Mouse (Mus musculus) right cerebral cortex, postnatal 14 days (tissue): ENCODE measurements at regions not wholly inside any gene's neighbourhood (a gene's known extent, or its start where the extent isn't known, plus 50 kb on each side); places are given as distances from the start of the nearest gene placed in this dataset.
A peak's percentile ranks its signal among the peaks of the same experiment; 100 is the strongest.

ENCODE experiments used
- DNase-seq: peaks from one replicate; pipeline ENCODE4 v3.0.0; 2022

DNA sequence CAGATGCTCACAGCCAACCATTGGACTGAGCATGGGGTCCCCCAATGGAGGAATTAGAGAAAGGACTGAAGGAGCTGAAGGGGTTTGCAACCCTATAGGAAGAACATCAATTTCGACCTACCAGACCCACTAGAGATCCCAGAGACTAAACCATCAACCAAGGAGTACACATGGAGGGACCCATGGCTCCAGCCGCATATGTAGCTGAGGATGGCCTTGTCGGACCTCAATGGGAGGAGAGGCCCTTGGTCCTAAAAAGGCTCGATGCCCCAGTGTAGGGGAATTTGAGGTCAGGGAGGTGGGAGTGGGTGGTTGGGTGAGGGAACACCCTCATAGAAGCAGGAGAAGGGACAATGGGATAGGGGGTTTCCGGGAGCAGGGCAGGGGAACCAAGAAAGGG, 180.6 kb downstream of the Qdpr start:
- no peak for DNase-seq

DNA sequence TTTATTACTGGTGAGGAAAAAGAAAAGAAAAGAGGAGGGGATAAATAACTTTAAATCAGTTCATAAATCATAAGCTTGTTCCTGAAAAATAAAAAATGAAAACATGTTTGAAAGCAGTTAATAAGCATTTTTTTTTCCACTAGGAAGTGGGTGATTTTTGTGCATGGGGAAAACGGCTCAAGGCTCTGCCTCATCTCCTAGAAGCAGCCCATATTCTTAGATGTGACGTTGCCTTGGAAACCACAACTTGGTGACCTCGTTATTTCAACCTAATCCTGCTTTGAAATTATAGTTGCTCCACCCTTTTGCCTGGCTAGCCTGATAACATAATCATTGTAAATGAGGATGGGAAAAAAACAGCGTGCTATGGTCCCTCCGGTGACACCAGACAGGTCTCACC, 183.1 kb downstream of the Qdpr start:
- DNase-seq: no peak

DNA sequence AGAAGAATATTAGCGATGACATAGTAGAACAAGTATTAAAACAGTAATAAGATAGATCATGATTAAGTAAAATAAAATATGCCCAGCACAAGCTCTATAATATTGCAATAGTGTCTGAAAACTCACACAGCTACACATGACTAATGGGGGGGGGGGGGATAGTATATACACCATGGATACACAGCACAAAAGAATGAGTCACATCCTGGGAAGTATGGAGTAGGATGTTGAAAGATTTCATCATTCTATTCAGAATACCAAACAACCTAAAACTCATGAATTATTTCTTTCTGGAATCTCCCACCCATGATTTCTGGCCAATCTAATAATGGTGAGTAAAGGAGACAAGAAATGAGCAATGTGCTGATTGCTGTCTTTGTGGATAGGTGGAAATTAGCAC, 191.6 kb downstream of the Qdpr start:
- DNase-seq: no peak

DNA sequence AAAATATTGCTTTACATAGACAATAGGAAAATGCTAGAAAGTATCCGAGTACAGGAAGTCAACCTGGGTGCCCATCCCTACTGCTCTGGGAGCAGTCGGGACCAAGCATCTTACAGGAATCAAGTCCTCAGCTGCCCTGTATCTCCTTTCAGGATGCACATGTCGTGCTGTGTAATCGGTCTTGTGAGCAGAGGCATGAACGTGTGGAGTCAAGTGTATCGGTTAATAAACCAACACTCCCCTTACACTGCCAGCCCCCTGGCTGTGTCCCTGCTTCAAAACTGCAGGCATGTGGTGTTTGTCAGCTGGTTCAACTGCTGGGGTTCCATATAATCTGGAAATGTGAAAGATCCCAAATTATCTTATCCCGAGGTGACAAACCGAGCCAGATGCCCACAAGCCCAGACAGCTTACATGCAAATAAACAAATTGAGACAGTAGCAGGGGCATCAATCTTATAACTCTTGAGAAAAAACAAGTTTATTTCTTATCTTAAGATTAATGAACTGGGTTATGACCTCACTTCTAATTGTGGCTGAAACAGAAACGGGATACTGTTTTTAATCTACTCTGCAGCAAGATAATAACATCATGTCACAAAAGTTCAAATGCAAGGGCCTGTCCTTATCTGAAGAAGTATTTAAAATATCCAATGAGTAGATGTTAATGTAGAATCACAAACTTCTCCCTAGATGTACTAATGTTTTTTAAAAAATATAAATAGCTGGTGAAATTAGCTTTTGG, 193.6 kb downstream of the Qdpr start:
- no peak for DNase-seq

DNA sequence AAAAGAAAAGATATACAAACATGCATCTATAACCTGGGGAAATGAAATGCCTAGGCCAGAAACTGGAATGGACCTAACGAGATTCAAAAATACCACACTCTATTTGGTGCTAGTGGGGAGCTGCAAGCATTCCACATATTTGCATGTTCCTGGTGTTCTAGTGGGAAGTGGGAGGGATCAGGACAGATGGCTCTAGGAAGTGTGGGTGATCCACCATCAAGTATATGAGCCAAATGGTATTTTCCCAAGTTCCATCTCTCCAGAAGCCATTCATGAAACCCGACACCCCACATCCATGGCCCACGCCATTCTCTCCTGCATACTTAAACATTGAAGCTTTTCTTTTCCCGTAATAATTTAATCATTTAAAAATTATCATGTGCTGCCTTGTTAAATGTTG, 218.2 kb downstream of the Qdpr start:
- DNase-seq: no peak

DNA sequence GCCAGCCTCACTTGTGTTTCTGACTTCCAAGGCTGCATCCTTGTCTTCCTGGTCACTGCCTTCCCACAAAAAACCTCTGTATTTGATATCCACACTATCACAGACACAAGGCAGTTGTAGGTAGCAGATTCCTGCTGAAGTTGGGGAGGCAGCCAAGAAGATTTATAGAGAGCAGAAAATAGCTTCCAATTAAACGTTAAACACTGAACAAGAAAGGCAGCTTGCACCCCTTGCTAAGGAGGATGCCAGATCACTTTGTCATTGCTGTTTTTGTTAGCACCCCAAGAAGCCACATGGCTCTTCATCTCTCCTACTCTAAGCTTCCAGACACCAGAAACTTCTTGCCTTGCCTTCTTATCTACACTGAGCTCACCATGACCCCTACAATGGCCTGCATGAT, 219.9 kb downstream of the Qdpr start:
- no peak for DNase-seq

DNA sequence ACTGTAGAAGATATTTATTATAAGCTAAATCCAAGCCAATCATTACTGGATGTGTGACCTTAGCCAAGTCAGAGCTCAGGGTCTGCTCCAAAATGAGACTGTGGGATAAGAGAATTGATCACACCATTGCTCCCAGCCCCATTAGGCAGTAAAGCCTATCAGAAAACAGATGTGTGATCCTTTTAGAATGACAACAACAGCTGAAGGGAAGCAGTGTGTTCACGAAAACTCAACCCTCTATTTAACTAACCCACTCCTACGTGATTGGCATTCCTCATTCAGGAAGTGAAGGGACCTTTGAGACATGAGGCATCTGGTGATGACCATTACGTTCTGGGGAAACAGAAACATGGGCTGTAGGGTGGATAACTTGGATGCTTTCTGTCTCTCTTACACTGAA, 220.6 kb downstream of the Qdpr start:
- no peak for DNase-seq

DNA sequence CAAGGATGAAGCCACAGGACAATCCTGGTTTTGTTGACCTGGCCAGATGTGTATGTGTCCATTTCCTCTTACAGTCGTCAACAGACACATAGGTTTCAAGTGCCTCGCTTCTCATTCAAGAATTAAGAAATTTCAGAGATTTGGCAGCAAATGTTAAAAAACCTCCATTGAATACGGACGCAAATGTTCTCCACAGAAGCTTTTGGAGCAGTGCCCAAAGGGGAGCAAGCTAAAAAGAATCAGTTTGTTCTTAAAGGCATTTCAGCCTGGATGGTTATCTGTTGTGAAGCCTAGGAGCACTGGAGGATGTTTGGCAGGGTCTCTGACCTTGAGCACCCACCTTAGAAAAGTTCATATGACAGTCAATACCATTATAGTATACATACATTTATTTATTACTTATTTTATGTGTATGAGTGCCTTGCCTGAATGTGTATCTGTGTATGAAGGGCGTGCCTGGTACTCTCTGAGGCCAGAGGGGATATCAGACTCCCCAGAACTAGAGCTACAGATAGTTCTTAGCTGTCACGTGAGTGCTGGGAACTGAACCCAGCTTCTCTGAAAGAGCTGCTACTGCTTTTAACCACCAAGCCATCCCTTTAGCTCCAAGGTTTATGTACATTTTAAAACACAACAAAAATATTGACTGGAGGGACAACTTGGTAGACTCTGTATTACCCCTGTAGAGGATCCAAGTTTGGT, 221.7 kb downstream of the Qdpr start:
- DNase-seq: peak; percentile 6

DNA sequence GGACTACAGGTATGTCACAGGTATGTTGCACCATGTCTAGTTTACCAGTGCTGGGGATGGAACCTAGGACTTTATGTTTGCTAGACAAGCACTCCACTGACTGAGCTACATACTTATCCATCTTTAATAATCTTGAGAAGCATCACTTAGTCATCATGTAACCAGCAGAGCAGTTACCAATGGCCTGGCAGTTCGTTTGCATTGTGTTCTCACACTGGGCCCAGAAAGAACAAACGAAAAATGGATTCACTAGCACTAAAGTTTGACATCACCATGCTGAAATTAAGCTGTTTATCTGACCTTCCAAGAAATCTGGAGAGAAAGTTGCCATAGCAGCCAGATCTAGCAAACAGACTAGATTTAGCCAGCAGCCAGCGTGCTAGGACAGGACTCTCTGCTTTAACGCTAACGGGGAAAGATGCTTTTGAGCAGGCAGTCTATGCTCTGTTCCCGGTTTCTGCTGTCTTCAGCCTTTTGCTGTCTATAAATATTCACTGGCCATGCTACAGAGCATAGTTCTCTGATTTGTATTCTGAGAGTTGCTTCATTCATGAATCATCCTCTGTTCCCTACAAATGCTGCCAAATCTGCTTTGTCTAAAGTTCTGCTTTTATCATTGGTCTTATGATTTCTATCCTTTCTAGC, 229.6 kb downstream of the Qdpr start:
- DNase-seq: peak; percentile 6

DNA sequence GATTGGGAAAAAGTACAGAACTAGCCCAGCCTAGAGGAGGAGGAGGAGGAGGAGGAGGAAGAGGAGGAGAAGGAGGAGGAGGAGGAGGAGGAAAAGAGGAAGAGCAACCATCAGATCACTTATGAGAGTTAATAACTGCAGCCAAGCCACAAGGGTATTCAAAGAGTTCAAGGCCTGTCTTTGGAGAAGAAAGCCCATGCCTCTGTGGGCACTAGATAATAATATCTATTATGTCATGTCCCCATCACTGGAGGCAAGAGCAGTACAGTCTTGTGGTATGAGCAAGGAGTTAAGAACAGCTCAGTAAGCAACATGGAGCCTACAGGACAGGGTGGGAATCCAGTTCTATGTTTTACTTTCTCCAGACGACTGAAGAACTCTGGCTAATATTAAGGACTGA, 230.5 kb downstream of the Qdpr start:
- no peak for DNase-seq

DNA sequence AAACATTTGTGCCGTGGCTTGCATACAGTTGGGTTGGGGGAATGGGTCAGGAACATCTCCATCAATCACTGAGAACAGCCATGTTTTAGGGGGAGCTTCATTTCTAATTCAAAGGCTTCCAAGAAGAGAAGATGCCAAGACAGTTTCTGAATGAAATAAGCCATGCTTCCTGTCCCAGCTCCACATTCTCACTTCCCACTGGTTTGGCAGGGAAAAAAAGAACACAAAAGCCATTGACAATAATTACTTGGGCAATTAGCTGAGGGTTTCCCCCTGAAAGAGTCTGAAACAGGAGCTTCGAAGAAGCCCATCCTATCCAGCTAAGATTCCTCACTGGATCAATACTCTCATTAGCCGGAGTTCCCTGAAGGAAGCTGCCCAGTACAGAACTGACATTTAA, 230.9 kb downstream of the Qdpr start:
- no peak for DNase-seq

DNA sequence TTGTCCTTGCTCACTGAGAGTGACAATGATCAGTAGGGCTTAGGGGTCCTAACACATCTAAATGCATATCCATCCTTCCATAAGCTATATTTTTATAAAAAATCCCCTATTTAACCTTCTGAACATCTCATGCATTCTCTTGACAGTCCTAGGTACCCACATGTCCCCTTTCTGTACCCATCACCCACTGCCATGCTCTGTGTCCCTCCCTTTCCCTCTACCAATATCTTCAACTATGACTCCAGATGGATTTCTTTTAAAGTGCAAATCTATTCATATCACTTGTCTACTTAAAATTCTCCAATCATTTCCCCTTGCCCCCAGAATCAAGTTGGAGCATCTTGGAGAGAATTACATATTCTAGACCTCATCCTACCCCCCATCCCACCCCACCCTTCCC, 235.6 kb downstream of the Qdpr start:
- DNase-seq: no peak

DNA sequence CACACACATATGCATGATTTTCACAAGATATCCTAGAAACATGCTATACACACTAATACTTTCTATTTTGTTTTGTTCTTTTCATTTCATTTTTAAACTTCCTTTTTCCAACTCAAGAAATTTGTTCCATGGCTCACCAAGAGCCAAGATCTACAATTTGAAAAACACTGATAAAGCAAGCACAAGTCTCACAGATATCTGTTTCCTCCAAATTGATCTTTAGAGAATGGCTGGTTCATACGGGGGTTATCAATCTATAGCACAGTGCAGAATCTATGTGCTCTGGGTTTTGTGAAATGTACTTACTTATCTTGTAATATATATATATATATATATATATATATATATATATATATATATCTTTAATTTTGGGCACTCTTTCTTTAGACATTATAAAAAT, 251.6 kb downstream of the Qdpr start:
- DNase-seq: no peak

DNA sequence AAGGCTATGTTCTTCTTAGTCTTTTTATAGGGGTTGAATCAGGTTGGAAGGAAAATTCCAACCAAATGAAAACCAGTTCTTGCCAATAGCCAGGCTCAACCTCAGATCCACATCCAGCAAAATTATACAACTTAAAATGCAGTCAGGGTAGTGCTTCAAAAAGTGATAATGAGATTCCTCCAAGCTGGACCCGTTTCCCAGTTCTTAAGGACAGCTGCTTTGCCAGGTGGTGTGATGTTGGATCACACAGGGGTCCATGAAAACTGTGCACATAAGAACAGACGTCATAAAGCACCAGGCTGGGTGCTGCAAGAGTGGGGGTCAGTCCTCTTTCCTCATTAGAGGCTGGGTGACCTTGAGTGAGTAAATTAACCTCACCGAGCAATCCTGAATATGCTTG, 253.9 kb downstream of the Qdpr start:
- peak; percentile 15 for DNase-seq

DNA sequence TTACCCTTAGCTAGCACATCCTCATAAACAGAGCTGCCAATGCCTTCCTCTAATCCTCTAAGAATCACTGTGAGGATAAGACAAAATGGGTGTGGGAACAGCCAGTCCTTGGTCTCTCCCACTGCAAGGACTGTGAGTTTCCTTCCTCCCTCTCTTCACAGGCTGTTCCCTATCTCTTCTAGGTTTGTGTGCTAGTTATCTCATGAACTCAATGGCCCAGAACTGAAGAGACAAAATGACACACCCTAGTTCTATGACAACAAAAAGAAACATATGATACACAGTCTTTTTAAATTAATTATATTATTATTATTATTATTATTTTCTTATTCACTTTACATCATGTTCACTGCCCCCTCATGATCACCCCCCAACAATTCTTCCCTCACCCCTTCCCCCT, 257.7 kb downstream of the Qdpr start:
- no peak for DNase-seq

DNA sequence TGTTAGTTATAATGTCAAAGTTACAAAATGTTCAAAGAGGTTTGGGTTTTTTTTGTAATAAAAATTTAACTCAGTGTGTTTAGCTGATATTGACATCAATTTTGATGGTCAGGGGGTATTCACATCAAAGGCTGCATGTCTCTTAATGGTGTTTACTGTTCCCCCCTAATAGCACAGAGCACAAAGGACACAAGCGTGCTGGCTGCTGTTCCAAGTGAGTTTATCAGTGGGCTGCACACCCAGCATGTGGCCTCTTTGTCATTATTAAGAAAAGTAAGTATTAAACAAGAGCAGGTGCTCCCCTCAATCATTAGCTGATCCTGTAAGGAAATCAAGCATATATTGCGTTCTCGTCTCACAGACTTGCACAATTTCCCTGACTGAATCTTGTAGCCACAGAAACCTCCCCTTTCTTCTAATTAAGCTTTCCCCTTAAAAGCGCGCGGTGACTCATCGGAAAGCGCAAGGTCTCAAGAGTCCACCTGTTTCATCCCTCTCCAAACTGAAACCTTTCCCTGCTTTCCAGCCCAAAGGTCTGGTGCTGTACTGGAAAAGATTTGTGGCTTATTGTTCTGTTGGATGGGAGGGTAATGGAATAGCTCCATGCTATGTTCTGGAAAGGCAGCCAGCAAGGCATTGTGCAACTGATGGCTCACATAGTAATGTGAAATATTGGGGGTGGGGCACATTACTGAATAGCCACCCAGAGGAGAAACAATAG, 276.8 kb downstream of the Qdpr start:
- no peak for DNase-seq

DNA sequence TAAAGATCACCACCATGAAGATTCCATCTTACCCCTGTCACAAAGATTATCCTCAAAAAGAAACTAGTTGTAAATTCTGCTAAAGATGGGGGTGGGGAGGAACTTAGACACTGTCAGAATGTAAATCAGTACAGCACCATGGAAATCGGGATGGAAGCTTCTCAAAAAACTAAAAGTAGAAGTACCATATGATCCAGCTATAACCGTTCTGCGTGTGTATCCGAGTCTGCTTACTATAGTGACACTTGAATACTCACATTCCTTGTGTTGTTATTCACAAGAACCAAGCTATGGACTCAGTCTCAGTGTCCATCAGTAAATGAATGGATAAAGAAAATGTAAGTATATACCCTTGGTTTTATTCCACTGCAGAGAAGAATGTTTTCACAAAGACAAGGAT, 290.8 kb downstream of the Qdpr start:
- DNase-seq: no peak

DNA sequence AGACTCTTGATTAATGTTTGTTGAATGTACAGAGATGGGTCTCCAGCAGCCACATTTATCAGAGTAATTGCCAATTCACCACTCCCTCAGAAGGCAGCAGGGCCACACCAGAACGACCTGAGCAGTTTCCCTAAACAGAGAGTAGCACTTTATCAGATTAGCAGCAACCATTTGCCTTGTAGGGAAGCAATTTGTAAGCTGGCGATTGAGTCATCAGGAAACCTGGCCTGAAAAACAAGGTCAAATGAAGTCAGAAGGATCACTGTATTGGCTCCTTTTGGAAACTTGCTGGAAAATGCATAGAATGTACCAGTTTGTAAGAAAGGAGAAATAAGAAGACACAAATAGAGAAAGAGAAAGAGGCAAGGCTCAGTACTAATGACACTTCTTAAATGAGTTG, 295.1 kb downstream of the Qdpr start:
- DNase-seq: no peak

DNA sequence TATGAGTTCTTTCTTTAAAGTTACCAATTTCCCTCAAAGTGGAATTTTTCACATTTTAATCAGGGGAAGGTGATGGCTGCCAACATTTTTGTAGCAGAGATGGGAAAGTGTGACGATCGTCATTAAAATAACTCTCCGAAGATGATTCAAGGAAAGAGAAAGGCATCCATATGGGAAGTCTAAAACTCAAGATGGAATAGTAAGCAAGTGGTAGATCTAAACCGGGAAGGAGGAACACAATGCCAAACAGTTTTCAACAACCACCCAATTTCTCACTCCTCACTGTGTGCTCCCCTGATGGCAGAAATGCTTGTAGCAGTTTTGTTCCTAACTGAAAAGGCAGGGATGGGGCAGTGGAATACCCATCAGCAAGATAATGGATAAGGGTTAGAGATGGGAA, 305.9 kb downstream of the Qdpr start:
- no peak for DNase-seq

DNA sequence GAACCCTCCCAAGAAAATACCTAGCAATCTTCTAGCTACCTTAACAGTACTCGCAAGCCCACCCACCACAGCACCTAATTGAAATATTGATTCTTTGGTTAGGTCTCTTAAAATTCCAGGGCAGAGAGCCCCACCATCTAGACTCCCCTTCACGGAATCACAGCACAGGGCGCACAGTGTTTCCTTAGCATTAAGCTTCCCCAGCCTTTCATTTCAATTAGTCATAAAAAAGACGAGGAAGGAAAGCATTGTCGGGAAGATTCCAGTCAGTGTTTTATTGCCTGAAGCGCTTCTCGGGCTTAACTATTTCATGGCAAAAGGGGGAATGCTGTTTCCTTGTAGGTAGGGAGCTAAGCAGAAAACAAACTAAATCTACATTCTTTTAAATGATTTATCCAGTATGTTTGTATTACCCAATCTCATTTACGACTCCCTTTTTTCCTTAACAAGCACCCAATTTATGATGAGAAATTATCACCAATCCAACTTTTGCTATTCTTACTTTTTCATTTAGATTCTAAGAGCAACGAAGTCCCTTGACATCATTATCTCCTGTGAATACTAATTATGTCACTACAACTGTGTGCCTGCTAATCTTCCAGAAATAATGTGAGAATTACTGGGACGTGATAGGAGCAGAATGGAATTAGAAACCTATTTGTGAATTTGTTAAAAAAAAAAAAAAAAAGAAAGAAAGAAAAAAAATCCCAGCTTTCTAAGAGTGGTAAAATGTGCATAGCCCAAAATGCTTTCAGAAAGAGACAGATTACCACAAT, 312.6 kb downstream of the Qdpr start:
- no peak for DNase-seq

DNA sequence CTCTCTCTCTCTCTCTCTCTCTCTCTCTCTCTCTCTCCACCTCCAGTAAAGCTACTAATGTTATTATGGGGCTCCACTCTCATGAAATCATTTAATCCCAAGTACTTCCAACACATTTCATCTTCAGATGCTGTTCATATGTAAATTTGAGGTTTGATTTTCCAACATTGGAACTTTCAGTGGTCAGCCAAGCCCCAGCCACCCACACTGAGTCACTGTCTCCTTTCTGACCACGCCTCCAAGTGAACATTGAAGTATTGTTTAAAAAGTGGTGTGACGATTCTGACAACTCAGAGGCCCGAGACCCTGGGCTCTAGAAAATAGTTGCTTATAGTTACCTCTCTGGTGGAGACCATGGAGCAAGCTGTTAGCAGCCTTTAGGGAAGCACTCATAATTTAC, 313.3 kb downstream of the Qdpr start:
- no peak for DNase-seq

DNA sequence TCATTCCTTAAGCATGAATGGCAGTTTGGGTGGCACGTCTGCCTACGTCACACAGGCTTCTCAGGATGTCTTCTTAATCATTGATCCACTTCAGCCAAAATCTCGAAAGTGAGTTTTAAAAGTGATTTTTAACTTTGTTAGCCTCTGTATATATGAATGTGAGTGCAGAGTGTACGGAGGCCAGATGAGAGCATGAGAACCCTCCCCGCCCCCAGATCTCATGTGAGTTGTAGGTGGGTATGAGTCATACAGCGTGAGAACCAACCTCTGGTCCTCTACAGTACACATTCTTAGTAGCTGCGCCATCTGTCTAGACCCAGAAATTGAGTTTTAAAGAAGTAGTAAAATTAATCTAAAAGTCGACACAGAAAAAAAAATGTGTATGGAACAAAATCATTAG, 322.1 kb downstream of the Qdpr start:
- DNase-seq: peak; percentile 11

DNA sequence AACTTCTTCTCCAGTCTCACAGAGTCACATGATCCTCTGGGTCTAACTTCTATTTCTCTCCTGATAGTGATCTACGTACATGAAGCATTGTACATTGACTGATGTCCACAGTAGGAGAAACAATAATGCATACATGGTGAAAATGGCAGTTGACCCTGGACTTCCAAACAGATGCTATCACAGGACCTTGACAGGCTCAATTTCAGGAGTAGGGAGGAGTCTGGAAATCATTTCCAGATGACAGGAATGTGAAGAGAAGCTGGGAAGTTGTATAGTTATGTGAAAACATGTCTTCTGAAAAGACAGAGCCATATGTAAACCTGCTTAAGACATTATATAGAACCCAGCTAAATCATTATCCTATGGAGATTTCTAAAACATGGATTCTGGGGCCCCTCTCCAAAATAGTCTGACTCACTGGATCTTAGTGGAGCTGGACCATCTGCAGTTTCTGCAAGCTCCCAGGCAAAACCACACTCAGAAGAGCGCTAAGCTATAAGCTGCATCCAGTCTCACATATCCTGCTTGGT, 322.3 kb upstream of the Ldb2 start:
- DNase-seq: no peak
